Comparison of ENCODE assay signal across 12 mouse cellular contexts in genomic region chr2:132672121-132672520, GRCm38 (mm10).
"Had no signal": no experiment of that assay in that cellular context is flagged by ENCODE, and none has a peak within 500 bp of the region (broad histone marks: within the 10 kb centered on the region; RNA-seq: fewer than 3 reads in every experiment).

No protein-coding gene starts in this region.

- DNase-seq: retina, postnatal 1 day; right cerebral cortex, adult 18-20 months; right cerebral cortex, postnatal 14 days; right cerebral cortex, postnatal 25 days; right cerebral cortex, postnatal 4 days; spleen, adult 18-20 months; thymus, adult 18-20 months; thymus, adult 2 months; thymus, postnatal 14 days; thymus, postnatal 25 days; thymus, postnatal 36 days; thymus, postnatal 4 days had no signal
